Mouse (Mus musculus) retina, postnatal 1 day (tissue): ENCODE measurements around the gene Kif26b.

Experiments
- DNase-seq: peaks from one replicate; pipeline ENCODE4 v3.0.0-alpha.2; 2012

The Kif26b gene

GRCm38 (mm10) chr1:178528431-178529351, at the start of gene Kif26b:
Kif26b (plus strand) TSS chr1:178529125.
- peak; percentile 59 for DNase-seq

DNA sequence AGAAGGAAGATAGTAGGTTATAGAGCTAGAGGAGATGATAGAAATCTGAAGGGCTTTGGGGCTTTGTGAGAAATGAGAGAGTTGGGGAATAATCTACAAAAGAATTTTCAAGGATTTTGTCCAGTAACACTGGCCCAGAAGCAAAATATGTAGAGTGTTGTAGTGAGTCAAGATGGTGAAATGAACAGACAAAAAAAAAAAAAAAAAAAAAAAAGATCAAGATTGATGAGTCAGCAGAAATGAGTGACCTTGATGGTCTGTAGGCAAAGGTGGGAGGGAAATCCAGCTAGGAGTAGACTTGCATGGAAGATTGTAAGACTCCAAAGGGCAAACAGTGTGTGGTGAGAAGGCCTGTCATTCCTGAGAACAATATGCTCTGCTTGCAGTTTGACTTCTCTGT, 45.1 kb upstream of the Kif26b start:
- DNase-seq, result no peak

DNA sequence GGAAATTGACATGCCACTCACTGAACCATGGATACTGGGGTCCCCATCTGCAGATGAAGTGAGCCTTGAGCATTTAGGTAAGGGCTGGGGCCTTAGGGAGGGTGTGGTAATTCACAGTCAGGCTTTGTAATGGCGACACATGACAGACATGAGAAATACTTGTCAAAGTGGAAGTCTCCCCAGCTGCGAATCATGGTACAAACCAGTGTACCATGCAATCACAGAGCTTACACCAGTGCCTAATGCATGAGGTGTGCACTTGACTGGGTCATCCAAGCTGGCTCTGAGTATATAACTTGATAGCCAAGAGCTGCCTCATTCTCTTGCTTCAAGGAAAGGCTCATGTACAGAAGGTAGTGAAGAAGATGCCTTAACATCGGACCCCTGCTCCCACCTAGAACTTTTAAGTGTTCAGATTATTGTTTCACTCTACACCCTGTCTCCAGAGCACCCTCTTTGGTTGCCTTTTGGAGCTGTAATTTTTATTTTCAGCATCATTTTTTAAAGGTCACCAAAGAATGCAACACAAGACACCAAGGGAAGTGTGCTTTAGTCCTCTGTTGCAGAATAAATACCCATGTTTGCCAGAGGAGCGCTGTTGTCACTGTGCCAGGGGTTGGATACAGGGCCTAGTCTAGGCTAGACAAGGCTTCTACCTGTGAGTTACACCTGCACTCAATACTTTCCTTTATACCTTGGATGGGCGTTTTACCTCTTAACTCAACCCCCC, 43.6 kb upstream of the Kif26b start:
- no peak for DNase-seq

- DNase-seq, result no peak
Observed at GRCm38 (mm10) chr1:178485868-178486220, 43.1 kb upstream of the Kif26b start.

GRCm38 (mm10) chr1:178486828-178487227, 42.1 kb upstream of the Kif26b start:
- DNase-seq, result no peak

DNA sequence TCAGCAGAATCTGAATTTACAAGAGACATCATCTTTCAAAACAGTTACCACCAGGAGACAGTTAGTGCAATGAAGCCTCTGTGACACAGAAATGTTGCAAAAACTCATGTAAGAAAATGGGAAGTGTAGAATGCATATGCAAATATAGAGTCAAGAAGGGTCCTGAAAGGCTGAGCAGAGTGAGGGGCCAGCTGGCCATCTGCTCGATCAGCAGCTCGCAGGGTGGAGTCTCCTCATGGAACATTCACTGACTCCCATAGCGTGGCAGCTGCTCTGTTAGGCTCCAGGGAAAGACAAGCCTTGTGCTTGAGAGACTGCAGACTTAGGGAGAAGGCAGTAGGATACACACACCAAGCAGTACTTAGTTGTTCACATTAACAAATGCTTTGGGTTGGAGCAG, 39.8 kb upstream of the Kif26b start:
- peak; percentile 35 for DNase-seq

- no peak for DNase-seq
Observed at GRCm38 (mm10) chr1:178491733-178492132, 37.2 kb upstream of the Kif26b start.

- no peak for DNase-seq
Observed at GRCm38 (mm10) chr1:178492493-178492892, 36.4 kb upstream of the Kif26b start.

GRCm38 (mm10) chr1:178496186-178496585, 32.7 kb upstream of the Kif26b start:
- DNase-seq, result no peak

- DNase-seq, result peak; percentile 43
Observed at GRCm38 (mm10) chr1:178496841-178497240, 32.1 kb upstream of the Kif26b start.

DNA sequence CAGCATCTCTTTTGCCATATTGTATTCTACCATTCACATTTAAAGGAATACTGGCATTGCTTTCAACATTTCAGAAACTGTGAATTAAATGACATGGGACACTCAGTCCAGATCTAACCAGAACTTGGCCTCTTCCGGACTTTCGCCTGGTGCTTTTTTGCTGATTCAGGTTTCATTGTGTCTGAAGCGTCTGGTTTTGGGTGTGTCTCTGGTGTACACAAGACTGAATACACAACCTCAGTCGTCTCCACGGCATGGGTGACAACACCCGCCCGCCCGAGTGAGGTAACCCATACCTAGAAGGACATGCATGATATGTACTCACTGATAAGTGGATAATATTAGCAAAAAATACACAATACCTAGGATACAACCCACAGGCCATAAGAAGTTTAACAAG, 22.0 kb upstream of the Kif26b start:
- no peak for DNase-seq

DNA sequence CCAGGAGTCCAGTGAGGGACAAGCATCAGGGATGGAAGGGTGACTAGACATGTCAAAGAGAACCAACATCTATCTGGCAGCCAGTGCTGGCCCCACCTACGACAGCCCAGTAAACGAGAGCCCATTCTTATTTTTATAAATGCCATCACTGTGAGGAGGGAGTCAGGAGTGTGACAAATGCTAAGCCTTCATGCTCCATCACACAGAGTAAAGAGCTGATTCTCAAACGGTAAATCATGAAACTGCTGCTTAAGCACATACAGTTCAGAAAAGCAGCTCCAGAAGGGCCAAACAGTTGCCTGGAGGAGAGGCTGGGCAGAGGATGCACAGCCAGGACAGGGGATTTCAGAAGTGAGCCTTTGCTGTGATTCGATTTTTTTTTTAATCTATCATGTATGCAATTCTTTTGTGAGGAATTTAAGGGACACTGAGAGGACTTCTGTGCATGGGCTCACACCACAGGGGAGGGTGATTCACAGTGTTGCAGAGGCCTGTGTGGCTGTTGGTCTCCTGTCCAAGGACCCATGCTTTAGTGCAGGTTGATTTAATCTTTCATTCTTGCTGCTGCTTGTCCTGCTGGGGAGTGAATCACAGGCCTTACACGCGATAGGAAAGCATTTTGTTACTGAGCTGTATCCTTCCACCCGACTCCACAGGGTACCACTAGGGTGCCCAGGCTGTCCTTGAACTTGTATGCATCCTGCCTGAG, 16.4 kb upstream of the Kif26b start:
- DNase-seq, result peak; percentile 14

DNA sequence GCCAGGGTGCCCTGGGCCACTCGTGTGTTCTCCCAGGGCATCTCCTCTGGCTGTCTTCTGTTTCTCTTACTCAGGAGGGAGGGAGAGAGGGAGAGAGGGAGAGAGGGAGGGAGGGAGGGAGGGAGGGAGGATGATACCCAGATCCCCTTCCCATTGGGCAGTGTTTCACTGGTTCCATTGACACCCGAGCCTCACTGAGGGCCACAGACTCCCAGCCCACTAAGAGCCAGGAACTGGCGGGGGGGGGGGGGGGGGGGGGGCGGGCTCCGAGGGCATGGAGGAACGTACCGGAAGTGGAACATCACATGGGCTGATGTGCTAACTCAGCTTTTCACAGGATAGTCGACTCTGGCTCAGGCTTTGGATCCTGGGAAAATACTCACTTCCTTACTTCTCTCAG, 15.0 kb upstream of the Kif26b start:
- peak; percentile 8 for DNase-seq

DNA sequence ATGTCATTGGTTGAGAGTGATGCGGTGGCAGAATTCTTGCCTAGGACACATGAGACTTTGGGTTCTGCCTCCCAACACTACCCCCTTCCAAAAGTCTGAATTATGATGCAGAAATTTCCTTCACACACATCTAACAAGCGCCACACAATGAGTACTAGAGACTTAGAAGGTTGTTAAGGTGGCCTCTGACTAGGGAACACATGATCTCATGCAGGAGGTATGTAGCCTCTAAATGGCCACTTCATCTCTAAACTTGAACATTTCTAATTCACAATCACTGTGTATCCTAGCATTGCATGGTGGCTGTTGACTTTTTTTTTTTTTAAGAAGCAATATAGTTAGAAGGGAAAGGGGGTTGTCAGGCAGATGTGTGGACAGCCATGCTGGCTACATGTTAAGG, 13.1 kb upstream of the Kif26b start:
- DNase-seq, result no peak

DNA sequence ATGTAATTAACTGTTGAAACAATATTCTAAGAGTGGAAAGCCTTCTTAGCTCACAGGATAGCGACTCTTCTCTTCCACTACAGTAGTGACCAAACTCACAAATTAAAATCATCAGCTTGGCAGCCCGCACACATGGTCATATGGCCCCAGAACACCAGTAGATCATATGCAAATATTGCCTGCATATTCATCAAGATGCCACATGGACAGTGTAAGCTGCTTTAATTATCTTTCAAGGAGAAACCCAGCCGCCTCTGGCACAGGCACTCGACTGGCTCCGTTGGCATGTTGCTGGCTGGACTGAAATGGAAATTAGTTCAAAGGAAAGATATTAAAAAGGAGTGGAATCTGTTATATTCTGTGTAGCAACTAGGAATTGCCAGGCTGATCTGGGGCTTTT, 6.5 kb upstream of the Kif26b start:
- DNase-seq, result no peak

DNA sequence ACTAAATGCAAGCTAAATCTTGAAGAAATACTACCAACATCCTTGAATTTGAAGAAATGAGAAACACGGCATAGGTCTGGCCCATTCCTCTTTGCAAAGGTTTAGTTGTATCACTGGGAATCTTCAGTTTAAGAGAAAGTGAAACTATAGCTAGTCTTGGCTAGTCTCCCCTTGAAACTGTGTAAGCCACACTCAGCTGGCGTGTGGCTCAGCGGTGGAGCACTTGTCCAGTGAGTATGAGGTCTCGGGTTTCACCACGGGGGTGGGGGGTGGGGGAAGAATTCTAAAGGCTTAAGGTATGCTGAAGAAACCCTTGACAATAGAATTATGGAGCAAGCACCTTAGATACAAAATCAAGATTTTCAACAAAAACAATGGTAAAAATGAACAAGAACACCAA, 5.8 kb upstream of the Kif26b start:
- DNase-seq, result no peak

DNA sequence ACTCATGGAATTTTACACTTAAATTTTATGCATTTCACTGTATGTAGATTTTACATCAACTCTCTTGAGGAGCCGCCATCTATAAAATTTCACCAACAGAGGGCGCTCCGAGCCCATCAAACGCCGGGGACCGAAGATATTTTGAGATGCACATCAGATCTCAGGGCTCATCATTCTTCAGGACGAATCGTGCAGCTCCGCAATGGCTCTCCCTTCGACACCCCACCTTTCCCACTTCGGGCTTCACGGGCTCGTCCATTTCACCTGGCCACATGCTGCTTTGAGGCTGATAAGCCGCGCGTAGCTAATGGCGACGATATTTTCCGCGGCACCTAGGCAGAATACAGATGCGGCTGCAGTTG, 1.8 kb upstream of the Kif26b start:
- peak; percentile 90 for DNase-seq

DNA sequence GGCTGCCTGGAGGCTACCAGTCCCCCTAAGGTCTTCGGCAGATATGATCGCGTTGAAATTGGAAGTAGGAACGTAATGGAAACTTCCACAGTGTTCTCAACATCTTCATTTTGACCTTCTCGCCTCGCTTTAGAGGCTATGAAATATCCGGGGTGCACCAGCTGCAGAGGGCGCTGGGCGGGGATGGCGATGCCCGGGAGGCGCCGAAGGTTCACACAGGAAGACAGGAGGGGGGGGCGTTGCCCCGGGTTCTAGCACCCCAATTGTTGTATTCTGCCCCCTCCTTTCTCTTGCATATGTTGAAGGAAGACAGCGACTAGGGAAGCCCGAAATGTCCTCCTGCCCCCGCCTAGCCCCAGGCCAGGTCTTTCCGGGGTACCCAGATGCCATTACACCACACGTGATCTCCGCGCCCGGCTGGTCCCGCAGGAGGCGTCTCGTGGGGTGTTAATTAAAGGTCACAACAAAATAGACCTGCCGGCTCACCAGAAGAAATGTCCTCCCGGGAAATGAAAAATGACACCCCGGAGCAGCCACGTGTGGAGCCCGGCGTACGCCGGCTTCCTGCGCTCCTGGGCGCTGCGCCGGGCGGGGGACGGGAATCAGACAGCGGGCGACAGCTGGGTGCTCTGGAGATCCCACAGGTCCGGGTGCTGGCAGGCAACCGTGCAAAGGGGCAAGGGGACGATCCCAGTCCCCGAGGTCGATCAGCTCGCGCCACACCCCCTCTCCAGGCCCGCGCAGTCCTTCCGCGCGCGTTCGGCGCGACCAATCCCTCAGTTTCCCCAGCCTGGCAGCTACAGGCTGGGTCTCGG, 1.2 kb upstream of the Kif26b start:
- peak; percentile 47 for DNase-seq

GRCm38 (mm10) chr1:178529512-178530300, 781 bp downstream of the Kif26b start:
- DNase-seq, result peak; percentile 48

GRCm38 (mm10) chr1:178530301-178531078, 1.6 kb downstream of the Kif26b start:
- peak; percentile 84 for DNase-seq

DNA sequence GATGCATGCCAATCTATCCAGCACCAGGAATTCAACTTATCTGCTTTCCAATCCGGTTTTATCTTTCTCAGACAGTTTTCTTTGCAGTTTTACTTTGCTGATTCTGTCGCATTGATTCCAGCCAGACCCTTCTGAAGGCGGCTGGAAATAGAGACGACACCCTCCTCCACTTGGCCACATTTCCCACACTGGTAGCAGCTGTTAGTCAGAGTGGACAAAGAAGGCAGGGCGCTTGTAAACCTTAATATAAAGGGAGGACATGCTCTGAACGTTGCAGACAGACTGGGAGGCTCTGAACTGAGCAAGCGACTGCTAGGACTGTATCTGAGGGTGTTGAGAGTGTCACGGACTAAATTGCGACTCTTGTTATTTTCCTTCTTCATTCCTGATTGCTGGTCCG, 11.3 kb downstream of the Kif26b start:
- DNase-seq, result no peak
